Mouse (Mus musculus) spleen, postnatal 14 days (tissue): ENCODE measurements around the gene Fscn3.

Experiments used
- DNase-seq, 2 experiments: peaks; one replicate each; pipeline ENCODE4 v3.0.0; 2021 to 2022; ENCODE audit warnings: low spot score in 2 of 2

The Fscn3 gene

DNA sequence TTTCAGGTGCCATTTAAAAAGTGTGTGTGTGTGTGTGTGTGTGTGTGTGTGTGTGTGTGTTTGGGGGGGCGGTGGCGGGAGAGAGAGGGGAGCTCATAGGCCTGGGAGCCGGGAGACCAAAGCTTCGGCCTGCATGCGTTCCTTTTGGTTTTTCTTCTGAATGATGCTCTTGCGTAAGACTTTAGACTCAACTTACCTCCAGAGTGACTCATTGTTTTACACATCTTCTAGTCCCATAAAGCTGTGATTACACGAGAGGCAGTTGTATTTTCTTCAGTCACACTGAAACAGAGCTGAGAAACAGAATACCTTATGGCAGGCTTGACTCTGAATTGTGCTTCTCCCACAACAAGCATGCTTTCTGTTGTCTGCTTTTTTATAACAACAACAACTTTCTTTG is 59.3 kb downstream of the Fscn3 start:
- no peak for DNase-seq
